Mouse (Mus musculus) cerebellum, adult (tissue): ENCODE measurements at regions not wholly inside any gene's neighbourhood (a gene's known extent, or its start where the extent isn't known, plus 50 kb on each side); places are given as distances from the start of the nearest gene placed in this dataset.
"Not testable (repeated sequence)": the region's sequence is repeated elsewhere in the genome, so short reads cannot be mapped to it uniquely, and the experiment has no call there.

Experiments
- ATAC-seq: cut with Nextera tagmentation; 2 replicates; pipeline ENCODE4 v1.9.2; 2017; ENCODE audit warnings: mild to moderate bottlenecking, moderate library complexity, mixed read lengths; ENCODE audit not compliant: insufficient number of reproducible peaks, low FRiP score, low TSS enrichment

GRCm38 (mm10) chr10:51397016-51397415, 83.4 kb upstream of the Gm49339 start:
- not testable (repeated sequence) for ATAC-seq

DNA sequence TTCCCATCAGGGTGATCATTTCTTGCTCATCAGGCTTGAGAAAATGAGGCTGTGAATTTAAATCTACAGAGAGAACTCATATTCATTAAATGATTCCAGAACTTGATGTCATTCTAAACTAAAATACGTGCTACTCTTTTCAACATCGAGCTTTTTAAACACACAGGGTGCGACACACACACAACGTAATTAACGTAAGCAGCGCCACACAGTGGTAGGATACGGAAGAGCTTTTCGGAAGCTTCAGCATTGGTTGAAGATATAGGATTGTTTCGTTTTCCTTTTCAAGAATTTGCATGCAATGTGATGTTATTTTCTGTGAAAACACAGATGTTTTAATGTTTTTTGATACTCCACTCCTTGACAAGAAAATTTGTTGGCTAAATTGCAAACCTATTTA, 75.3 kb upstream of the Gm49339 start:
- peak; percentile 56; the same call in 1 of the 2 replicates for ATAC-seq

DNA sequence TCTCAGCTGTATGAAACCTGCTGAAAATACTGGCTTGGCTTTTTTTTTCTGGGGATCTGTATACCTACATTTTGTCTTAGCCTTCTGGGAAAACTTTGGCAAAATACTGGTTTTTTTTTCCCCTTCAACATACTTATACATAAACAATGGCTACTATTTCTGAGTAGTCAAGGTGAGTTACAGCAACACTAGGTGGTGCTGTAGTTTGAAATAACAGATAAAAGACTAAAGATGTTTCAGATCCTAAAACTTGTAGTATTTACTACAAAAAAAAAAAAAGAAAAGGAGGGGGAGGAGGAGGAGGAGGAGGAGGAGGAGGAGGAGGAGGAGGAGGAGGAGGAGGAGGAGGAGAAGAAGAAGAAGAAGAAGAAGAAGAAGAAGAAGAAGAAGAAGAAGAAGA, 67.6 kb upstream of the Gm49339 start:
- ATAC-seq = no peak

- no peak for ATAC-seq
Observed at GRCm38 (mm10) chr10:51414512-51414911, 65.9 kb upstream of the Gm49339 start.

GRCm38 (mm10) chr10:51416723-51417122, 63.7 kb upstream of the Gm49339 start:
- ATAC-seq = no peak

GRCm38 (mm10) chr10:51417221-51417911, 63.0 kb upstream of the Gm49339 start:
- ATAC-seq = no peak

GRCm38 (mm10) chr10:51418550-51418949, 61.9 kb upstream of the Gm49339 start:
- no peak for ATAC-seq

- ATAC-seq = no peak
Observed at GRCm38 (mm10) chr10:51422501-51422900, 57.9 kb upstream of the Gm49339 start.
